Mouse (Mus musculus): ENCODE measurements at regions not wholly inside any gene's neighbourhood (a gene's known extent, or its start where the extent isn't known, plus 50 kb on each side); places are given as distances from the start of the nearest gene placed in this dataset.

DNA sequence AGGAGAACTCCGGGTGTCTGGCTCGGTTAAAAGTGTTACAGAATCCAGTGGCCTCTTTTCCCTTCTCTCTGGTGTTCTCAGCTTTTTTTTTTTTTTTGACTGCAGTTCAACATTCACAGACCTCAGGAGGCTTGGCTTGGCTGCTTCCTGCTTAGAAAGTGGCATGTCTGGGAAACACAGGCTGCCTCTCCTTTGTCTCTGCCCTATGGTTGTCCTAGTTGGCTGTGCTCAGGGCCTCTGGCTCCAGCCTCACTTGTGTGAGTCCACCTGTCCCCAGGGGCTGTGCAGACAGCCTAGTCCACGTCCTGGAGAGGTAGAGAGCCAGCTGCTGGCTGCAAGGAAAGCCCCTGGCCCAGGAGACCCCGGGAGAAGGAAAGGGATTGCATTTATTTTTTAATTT, 212.3 kb upstream of the Rbfox1 start:
- no peak for DNase-seq (ENCODE audit: low spot score)

DNA sequence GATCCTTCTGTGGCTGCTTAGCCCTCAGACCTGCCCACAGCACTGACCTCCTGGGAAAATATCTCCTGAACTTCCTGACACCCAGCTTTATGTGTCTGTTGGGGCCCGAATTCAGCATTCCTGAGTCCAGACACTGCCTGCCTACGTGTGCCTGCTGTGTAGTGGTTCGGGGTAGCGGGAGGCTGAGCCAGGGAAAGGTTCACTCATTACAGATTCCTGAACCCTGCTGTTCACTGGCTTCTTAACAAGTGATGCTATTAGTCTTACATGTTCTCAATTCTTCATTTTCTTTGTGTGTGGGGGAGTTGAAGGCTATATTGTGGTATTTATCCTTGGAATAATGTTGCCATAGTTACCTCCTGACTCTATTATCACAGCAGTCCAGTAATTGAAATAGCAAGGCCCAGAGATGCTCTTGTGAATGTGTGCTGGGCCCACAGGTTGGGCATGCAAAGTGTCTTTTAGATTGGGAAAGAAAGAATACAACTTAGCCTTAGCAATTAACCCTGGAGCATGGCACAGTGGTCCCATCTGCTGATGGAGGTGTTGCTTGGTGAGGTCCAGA, 216.7 kb upstream of the Rbfox1 start:
- no peak for DNase-seq (ENCODE audit: low spot score)

DNA sequence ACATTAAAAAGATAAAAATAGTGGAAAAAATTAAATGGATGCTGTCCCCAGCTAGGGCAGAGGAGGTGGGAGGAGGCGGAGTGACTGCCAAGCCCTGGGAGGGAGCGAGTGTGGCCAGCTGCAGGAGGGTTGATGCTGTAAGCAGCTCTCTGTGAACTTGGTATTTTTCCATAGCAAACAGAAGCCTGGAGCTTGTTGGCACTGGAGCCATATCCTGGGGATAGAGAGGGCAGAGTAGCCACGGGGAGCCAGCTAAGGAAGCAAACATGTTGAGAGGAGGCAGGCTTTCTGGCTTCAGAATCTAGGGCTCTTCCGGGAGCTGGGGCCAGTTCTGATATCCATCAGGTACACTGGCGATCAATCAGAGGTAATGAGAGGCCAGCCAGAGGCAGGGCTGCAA, 223.2 kb upstream of the Rbfox1 start:
- DNase-seq (ENCODE audit: low spot score): peak; percentile 34

DNA sequence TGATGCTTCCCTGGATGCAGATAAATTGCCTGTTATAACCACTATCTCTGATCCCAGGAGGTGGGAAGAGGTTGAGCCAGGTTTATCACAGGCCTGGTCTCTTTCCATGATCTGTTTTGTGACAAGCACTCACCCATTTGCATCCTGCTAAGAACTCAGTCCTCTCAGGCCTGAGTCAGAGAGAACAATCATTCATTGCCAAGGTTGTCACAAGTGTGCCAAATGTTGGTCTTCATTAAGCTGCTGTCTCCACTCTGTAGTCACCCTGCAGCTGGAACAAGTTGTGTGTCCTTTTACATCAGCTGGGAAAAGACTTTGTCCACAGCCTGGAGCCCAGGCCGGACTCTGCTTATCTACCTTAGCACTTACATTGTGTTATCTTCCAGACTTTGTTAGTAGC, 233.6 kb upstream of the Rbfox1 start:
- no peak for DNase-seq (ENCODE audit: low spot score)

DNA sequence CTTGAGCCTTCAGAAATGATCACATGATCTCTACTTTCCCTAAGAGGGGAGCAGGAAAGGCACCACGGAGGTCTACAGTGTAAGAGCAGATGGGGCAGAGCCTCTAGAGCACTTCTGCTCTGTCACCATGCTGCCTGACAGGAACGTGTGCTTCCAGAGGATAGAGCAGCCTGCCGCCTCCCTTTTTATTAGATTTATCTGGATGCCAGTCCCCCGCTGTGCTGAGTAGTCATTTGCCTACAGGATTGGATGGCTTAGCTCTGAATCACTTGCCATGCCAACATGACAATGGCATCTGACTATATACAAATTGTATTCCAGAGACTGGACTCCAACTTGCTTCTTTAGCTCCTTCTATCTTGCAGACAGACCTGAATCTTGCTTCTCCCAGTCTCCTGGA, 234.2 kb upstream of the Rbfox1 start:
- DNase-seq (ENCODE audit: low spot score): no peak

DNA sequence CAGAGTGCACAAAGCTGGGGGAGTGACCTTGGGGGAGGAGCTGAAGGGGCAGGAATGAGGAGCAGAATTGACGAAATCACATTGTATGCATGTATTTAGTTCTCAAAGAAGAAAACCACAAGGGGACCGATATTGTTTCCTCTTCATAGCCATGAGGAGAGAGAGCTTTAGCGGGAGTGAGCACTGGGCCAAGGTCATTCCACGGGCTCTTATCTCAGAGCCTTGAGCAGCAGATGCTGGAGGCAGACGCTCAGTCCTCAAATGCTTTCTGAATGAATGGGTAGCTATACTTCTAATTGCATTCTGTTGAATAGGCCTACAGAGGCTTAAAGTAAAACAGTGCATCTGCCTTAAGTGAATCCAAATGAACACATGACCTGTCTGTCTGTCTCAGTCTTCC, 245.2 kb upstream of the Rbfox1 start:
- no peak for DNase-seq (ENCODE audit: low spot score)

DNA sequence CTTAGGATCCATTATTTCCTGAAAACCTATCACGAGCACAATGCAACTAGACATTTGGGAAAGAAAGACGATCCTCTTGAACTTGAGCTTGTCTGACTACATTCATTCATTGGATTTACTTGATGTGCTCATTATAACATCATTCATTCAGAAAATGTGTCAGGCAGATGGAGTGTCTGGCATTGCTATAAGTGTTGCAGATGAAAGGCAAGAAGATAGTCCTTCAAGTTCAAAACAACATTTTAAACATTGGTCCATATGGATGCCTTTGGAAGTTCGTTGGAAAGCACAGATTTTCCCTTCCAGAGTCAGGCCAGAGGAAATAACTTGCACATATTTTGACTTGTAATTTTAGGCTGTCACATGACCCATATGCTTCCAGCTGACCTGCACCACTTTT, 255.2 kb upstream of the Rbfox1 start:
- no peak for DNase-seq (ENCODE audit: low spot score)

DNA sequence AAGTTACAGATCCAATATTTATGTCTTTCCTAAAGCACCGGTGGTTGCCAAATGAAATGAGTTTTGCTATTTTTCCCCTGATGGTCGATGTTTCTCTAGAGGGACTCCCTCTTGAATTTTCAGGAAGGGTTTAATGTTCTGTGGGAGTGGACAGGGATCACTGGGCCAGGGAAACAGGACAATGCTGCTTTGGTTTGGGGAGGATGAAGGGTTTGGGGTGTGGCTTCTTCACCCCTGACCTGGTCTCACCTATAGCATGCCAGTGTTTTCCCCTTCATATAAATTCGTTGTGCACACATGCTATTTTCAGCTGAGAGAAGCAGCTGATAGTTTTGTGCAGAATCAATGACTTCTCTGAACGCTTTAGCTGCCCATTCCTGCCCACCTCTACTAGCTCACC, 257.2 kb upstream of the Rbfox1 start:
- no peak for DNase-seq (ENCODE audit: low spot score)

DNA sequence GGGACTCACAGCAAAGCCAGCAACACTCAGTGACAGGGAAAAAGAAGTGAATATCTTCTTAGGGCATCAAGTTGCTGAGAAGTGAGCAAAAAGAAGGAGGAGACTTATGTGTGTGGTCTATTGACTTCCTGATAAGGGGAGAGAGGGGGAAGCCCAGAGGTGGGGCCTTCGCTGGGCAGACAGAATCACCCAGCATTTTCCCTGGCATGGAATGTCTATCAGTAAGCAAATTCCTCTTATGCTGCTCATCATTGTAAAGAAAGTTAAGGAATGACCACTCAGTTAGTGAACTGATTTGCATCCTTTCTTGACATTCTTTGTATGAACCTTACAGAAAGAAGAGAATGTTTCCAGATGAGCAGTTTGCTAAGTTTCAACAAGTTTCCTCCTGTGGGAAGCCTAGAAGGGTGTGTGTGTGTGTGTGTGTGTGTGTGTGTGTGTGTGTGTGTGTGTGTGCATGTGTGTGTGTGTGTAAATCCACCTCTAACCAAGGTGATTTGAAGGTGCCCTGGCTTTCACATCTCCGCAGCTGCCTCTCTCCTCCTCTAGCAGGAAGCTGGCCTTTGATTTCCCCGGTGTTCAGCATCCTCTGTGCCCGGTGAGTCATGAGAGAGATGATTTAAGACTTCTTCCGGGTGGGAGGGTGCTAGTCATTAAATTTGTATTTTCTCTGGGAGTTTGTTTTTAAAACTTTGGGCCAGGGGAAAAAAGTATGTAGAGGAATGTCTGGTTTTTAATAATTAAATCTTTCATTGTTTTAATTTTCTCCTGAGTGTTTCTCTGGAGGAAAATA, 257.8 kb upstream of the Rbfox1 start:
- no peak for DNase-seq (ENCODE audit: low spot score)

DNA sequence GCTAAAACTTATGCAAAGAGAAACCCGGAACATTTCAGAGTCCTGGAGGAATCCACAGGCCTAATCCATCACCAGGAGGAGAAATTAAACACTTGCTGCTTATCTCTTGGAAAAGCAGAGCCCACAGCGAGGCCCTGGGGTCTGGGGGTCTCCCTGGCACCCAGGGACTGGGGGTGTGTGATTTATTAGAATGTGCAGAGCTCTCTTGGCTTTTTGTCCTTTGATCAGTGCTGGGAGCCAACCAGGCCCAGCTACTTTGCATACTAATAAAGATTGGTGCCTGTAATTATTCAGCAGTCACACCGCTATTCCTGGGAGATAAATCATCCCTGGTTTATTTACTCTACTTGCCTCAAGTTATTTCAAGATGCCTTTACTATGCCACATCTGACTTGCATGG, 260.0 kb upstream of the Rbfox1 start:
- DNase-seq (ENCODE audit: low spot score): no peak

DNA sequence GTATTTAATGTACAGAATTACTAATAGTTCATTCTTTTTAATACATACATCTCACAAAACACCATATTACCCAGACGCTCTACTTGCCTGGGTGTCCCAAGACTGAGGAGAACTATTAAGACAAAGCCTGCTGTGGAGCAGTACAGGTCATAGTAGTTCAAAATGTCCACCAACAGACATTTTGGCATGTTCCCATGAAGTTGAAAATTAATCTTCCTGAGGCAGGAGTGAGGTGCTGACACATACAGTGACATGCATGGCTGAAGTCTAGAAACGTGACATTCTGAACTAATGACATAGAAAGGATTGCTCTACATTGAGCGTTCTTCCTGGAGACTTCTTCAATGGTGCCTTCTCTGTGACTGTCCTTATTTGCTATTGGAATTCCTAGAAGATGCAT, 264.6 kb upstream of the Rbfox1 start:
- DNase-seq (ENCODE audit: low spot score): no peak

DNA sequence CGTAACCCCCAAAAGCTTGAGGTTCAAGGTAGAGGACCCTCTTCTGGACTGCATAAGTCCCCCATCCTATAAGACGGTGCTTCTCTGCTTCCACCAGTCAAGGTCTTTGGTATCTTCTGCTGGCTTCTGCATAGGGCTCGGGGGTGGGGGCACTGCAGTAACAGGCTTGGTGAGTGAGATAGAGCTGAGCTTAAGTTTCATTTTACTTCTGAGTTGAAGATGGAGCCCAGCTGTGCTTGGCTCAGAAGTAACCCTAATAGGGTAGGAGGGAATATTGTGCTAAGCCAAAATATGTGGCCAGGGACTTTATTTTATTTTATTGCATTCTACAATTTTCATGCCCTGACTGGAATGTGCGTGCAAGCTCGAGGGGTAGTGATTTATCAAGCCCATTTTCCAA, 268.8 kb upstream of the Rbfox1 start:
- DNase-seq (ENCODE audit: low spot score): no peak

DNA sequence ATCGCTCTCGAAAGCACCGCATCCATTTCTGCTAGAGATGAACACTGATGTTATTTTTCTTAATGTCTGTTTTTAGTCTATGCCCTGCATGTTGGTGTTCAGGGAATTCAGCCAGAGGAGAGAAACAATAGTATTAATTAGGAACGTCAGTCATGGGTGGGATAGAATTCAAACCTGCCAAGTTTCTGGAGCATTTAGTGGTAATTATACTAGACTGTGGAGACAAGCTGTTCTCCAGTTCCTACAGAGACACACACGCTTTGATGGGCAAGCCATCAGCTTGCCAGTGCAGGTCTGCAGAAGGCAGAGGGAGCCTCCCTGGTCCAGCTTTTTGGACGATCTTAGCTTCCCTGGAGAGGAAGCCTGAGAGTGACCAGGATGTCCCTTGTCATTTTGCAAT, 289.8 kb upstream of the Rbfox1 start:
- peak; percentile 20 for DNase-seq (ENCODE audit: low spot score)

DNA sequence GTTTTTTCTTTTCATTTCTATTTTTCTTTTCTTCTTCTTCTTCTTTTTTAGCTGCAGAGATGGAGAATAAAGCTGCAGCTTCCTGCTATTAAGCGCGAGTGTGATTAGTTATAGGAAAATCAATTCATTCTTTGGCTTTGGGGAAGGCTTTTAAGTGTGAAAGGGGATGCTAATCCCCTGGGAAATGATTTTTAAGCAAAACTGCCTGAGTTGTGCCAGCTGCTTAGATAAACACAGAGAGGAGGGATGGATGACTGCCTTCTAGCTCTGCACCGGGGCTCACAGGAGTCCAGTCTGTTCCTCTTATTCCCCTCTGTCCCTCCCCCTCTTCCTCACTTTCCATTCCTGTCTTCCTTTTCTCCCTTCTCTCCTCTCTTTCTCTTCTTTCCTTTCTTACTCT, 306.8 kb upstream of the Rbfox1 start:
- no peak for DNase-seq (ENCODE audit: low spot score)

DNA sequence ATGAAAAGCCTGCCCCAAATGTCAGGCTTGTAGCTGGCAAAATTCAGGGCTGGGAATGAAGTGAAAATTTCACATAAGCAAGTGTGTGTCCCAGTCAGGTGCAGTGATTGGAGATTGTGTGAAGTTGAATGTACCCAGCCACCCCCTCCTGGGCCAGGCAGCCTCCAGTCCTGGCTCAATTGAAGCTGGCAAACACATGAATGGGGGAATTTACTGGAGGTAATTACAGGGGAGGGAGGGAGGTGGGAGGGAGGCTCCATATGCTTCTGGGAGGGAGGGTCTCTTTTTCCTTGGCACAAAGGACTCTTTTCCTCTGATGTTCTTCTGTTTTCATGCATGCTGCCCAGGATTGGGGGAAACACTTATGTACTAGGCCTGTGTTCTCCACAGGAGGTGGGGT, 312.4 kb upstream of the Rbfox1 start:
- DNase-seq (ENCODE audit: low spot score): no peak

DNA sequence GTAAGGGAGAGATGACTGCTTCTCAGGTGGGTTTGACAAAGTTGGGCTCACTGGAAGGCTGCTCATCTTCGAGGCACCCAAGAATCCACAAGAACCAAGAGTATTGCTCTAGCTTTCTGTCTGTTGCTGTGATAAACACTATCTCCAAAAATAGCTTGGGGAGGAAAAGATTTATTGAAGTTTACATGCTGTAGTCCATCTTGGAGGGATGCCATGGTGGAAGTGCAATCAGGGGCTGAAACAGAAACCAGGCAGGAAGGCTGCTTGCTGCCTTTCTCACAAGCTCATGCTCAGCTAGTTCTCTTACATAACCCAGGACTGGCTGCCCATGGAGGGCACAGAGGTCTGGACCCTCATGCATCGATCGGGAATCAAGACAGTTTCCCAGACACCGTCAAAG, 314.5 kb upstream of the Rbfox1 start:
- DNase-seq (ENCODE audit: low spot score): no peak

DNA sequence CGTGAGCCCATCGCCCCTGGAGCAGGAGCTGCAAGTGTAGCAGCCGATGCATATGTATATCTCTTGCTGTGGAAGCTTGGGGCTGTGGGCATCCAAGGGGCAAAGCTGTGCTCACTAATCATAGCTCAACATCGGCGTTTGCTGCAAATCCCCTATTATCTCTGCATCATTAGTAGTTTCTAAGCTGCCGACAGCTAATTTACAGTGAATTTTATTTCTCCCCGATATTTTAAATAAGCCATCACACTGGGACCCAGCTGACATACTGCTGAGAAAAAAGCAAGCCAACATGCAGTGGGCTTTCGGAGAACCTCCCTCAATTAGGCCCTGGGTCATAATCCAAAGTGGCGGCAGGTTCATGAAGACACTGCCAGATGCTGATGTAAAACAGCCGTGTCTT, 313.3 kb upstream of the Eef2kmt start:
- DNase-seq (ENCODE audit: low spot score): no peak

DNA sequence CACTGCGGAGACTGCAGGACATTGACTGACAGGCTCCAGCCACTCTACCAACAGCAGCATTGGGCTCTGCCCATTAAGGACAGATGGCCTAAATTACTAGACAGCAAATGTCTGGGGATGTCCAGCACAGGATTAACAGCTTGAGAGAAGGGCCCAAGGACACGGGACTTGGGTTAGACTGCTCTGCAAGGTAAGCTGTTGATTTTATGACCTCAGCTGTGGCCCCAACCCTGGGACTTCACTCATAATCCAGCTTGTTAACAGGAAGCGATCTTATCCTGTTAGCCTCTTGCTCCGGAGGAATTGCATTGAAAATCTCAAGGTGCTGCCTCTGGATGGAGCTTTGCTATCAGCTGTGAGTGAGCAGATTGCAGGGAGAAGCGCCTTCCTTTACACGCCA, 293.2 kb upstream of the Eef2kmt start:
- no peak for DNase-seq (ENCODE audit: low spot score)

DNA sequence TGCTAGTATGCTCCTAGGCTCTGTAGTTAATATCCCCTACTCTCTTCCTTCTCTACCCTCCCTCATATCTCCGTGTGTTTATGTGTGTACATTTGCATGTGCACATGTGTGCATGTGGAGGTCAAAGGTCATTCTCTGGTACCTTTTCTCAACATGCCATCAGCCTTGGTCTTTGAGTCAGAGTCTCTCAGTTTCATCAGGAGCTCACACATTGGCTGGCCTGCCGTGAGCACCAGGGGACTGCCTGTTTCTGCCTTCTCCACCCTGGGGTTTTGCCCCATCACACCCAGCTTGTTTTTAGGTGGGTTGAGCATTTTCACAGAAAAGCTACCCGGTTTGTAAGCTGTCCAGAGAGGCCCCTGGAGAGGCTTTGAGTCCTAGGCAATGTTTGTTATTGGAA, 292.8 kb upstream of the Eef2kmt start:
- DNase-seq (ENCODE audit: low spot score): no peak

DNA sequence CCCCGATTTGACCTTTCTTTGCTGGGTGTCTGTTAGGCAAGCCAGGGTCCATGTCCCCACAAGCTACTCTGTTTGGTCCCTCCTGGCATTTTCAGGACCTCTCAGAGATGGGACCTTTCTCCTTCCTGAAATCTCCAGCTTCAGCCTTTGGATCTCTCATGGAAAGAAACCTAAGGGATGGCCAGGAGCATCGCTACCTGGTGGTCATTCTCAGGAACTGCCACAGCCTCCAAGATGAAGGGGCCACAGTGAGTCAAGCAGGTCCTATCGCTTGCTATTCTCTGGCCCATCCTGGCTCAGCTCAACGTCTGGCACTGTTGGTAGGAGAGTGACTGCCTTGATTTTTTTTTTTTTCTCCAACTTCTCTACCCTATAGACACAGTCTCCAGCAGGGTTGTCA, 291.0 kb upstream of the Eef2kmt start:
- DNase-seq (ENCODE audit: low spot score): no peak

DNA sequence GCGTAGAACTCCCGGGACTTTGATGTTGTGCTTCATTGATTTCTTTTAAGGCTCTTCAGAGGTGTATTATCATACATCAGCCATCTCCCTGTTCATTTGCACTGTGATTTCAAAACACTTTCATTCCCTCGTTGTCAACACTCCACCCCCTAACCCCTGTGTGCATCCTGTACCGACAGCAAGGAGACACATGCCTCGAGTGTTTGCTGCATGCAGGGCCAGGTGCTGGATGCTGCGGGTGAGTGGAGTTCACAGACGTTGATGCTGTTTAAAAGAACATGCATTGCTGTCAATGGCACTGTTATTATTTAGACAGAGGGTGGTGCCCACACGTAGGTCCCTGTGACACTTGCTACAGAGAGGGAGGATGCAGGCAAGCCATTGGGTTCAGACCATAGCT, 290.0 kb upstream of the Eef2kmt start:
- no peak for DNase-seq (ENCODE audit: low spot score)

DNA sequence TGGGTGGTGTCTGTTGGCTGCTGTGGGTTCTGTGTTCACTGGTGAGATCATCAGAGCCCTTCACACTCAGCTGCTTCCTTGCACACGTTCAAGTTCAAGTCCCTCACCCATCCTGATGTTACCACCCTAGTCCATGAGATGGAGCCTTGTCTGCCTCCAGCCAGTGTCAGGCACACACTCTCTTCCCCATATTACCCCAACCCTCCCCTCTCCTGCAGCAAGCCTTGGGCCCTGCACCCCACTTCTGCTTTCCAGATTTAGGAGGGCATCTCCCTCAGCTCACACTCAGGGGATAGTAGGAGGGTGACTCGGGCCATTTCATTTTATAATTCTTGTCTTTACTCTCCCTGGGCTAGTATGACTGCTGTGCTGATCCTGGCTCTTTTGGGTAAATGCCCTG, 288.7 kb upstream of the Eef2kmt start:
- DNase-seq (ENCODE audit: low spot score): no peak

DNA sequence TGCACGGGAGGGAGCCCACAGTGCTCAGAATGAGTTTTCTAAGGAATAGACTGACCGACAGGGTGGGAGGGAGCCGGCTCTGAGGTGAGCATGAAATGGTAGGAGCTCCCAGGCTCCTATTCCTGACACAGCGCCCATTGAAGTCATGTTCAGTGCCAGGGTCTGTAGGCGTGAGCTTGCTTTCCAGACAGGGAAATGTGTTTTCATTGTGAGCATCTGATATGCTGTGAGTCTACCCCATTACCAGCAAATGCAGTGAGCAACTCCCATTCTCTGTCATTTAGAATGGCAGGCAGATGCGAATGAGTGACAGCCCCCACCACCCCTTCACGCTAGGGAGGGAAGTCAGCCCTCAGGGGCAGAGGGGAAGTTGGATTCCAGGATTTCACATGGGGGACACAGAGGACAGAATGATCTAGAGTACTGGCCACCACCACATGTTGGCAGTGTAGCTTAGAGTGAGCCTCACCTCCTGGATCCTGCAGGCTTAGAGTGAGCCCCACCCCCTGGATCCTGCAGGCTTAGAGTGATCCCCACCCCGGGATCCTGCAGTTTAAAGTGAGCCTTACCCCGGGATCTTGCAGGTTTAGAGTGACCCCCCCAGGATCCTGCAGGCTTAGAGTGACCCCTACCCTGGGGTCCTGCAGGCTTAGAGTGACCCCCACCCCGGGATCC, 283.2 kb upstream of the Eef2kmt start:
- DNase-seq (ENCODE audit: low spot score): peak; percentile 56
